Mouse (Mus musculus): Measurements from ENCODE around the gene Impdh1.

GRCm38 (mm10) chr6:29160786-29161185, 55.4 kb downstream of the Impdh1 start:
- TF ChIP-seq EP300 (IDR thresholded peaks at IDR 0.05; ENCODE audit: low read depth), result no peak
- no peak for TF ChIP-seq CTCF (IDR thresholded peaks at IDR 0.05; ENCODE audit: low read depth)
